Mouse (Mus musculus): ENCODE data around the gene Vmn1r43. TPM values are rescaled to one million over a fixed set of nuclear protein-coding genes. Genes with fewer than 3 reads are reported as not detected.

The Vmn1r43 gene
- polyA plus RNA-seq (2015; fragmentation: Nextera tagmentation; extraction: Ambion mirVana), result 0.01 TPM in 1 of 2 replicates, not detected in the other

DNA sequence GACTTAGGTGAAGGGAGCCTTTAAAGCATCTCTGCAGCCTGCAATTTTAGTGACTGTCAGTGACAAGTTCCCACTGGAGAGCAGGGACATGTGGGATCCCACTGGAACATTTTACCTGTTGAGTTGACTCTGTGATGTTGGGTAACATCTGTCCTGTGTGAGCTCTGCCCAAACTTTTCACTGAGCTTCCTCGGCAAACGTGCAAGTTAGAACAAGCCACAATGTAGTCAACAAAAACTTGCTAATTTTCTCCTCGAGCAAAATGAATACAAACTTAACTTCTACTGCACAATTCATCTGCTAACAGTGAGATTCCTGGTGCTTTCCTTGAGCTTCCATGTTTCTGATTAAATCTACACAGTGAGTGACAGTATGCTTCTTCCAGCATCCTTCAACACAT lies at the start of gene Vmn1r43, which contains the start of gene Vmn1r42:
Vmn1r43 (minus strand) TSS at position 101 of the 400 bp plus-strand sequence.
Vmn1r42 (minus strand) TSS at position 101 of the 400 bp plus-strand sequence.

DNA sequence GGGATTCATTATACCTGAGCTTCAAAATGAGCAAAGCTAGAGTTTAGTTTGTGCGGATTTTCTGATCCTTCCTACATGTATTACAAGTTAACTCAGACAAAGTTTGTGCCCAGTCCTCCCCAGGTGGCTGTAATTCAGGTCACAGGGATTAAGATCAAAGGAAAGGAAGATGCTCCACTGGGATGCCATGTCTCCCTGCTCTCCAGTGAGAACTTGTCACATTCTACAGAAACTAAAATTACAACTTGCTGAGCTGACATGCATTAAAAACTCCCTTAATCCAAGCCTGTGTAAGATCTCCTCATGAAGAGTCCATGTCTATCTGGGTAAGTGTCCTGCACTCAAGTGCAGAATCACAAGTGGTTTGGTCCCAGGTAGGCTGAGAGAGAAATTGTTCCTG lies 7.1 kb upstream of the Vmn1r43 start, which contains the start of gene Vmn1r44:
Vmn1r44 (plus strand) TSS at position 301 of the 400 bp plus-strand sequence.

Other genes with a start within 250 kb of the Vmn1r43 start
- gene Txnrd3, start 232.4 kb downstream of the Vmn1r43 start, polyA plus RNA-seq (2015; fragmentation: Nextera tagmentation; extraction: Ambion mirVana), result 8.4 and 13.3 TPM in 2 replicates
- gene Vmn1r40, start 168.9 kb downstream of the Vmn1r43 start, polyA plus RNA-seq (2015; fragmentation: Nextera tagmentation; extraction: Ambion mirVana), result not detected in 2 replicates
- gene Vmn1r41, start 135.6 kb downstream of the Vmn1r43 start, polyA plus RNA-seq (2015; fragmentation: Nextera tagmentation; extraction: Ambion mirVana), result not detected in 2 replicates
- gene Vmn1r42, start within 50 bp of the Vmn1r43 start, polyA plus RNA-seq (2015; fragmentation: Nextera tagmentation; extraction: Ambion mirVana), result not detected in 2 replicates
- not detected in 2 replicates for gene Vmn1r44, start 7.2 kb upstream of the Vmn1r43 start, polyA plus RNA-seq (2015; fragmentation: Nextera tagmentation; extraction: Ambion mirVana)
- not detected in 2 replicates for gene Vmn1r45, start 64.2 kb upstream of the Vmn1r43 start, polyA plus RNA-seq (2015; fragmentation: Nextera tagmentation; extraction: Ambion mirVana)
- gene Vmn1r46, start 92.9 kb upstream of the Vmn1r43 start, polyA plus RNA-seq (2015; fragmentation: Nextera tagmentation; extraction: Ambion mirVana), result not detected in 2 replicates
- gene Vmn1r47, start 139.7 kb upstream of the Vmn1r43 start, polyA plus RNA-seq (2015; fragmentation: Nextera tagmentation; extraction: Ambion mirVana), result not detected in 2 replicates
- gene Vmn1r48, start 160.4 kb upstream of the Vmn1r43 start, polyA plus RNA-seq (2015; fragmentation: Nextera tagmentation; extraction: Ambion mirVana), result not detected in 2 replicates
- not detected in 2 replicates for gene Vmn1r49, start 202.1 kb upstream of the Vmn1r43 start, polyA plus RNA-seq (2015; fragmentation: Nextera tagmentation; extraction: Ambion mirVana)
- gene Vmn1r50, start 225.0 kb upstream of the Vmn1r43 start, polyA plus RNA-seq (2015; fragmentation: Nextera tagmentation; extraction: Ambion mirVana), result not detected in 2 replicates
- 0.03 TPM in 1 of 2 replicates, not detected in the other for gene Vmn1r51, start 246.2 kb upstream of the Vmn1r43 start, polyA plus RNA-seq (2015; fragmentation: Nextera tagmentation; extraction: Ambion mirVana)

All from adrenal gland, postnatal 0 days (tissue).